Mouse (Mus musculus) limb, embryonic 14.5 days (tissue): ENCODE results near the gene Chn1. TPM values are rescaled to one million over a fixed set of nuclear protein-coding genes. Genes with fewer than 3 reads are reported as not detected.

Experiments used
- ATAC-seq: fragments of 200-750 bp; cut with Nextera tagmentation; 2 replicates; pipeline ENCODE4 v1.8.0; 2017; ENCODE audit warnings: low read depth, moderate number of reproducible peaks, moderate TSS enrichment; ENCODE audit not compliant: low FRiP score
- DNase-seq: peaks from one replicate; pipeline ENCODE4 v3.0.0-alpha.2; 2015; ENCODE audit warnings: low spot score
- H3K27ac ChIP-seq: fragments of 300-500 bp; sonication (generic); replicated peaks from 2 replicates; pipeline ENCODE4 v1.5.1; 2014; ENCODE audit warnings: low read depth, mild to moderate bottlenecking, low read length, moderate library complexity, mixed read lengths
- H3K27me3 ChIP-seq: fragments of 300-500 bp; sonication (generic); 2 replicates; pipeline ENCODE4 v1.6.1; 2014; ENCODE audit warnings: low read length, mixed read lengths; ENCODE audit not compliant: control insufficient read depth, insufficient read depth
- H3K36me3 ChIP-seq: fragments of 300-500 bp; sonication (generic); 2 replicates; pipeline ENCODE4 v1.6.1; 2014; ENCODE audit warnings: mild to moderate bottlenecking, low read length, moderate library complexity, mixed read lengths; ENCODE audit not compliant: control insufficient read depth, insufficient read depth
- H3K4me1 ChIP-seq: fragments of 300-500 bp; sonication (generic); 2 replicates; pipeline ENCODE4 v1.6.1; 2014; ENCODE audit warnings: antibody characterized with exemption, low read length, mixed read lengths; ENCODE audit not compliant: control insufficient read depth, insufficient read depth
- H3K4me2 ChIP-seq: fragments of 300-500 bp; sonication (generic); replicated peaks from 2 replicates; pipeline ENCODE4 v1.6.1; 2014; ENCODE audit warnings: low read depth, mild to moderate bottlenecking, low read length, moderate library complexity; ENCODE audit not compliant: severe bottlenecking
- H3K4me3 ChIP-seq: fragments of 300-500 bp; sonication (generic); replicated peaks from 2 replicates; pipeline ENCODE4 v1.5.1; 2014; ENCODE audit warnings: low read length
- H3K9ac ChIP-seq: fragments of 300-500 bp; sonication (generic); 2 replicates; pipeline ENCODE4 v1.6.1; 2014; ENCODE audit warnings: mild to moderate bottlenecking, low read depth, low read length, moderate library complexity; ENCODE audit not compliant: severe bottlenecking
- H3K9me3 ChIP-seq: fragments of 300-500 bp; sonication (generic); 2 replicates; pipeline ENCODE4 v1.6.1; 2016; ENCODE audit warnings: low read length; ENCODE audit not compliant: control insufficient read depth
- POLR2A ChIP-seq: fragments of 200-500 bp; IDR thresholded peaks from 2 replicates; pipeline ENCODE4 v1.8.0; 2012; ENCODE audit warnings: inconsistent platforms, mild to moderate bottlenecking, moderate library complexity, borderline replicate concordance; ENCODE audit not compliant: insufficient read depth, insufficient read length; ENCODE audit errors: extremely low read depth
- WGBS: fragments of 180-500 bp; shearing (Covaris S2); extraction: QIAGEN DNeasy Blood & Tissue Kit; methylation state at CpG from one replicate; pipeline ENCODE4 v1.1.7; 2014; 5-methylcytosine and 5-hydroxymethylcytosine counted together
- polyA plus RNA-seq, 2 experiments: library from polyadenylated mRNA; depleted of rRNA in 1 of 2; stranded (reverse) in 1 of 2; unstranded in 1 of 2; fragments of >200 nt; fragmentation: Nextera tagmentation in 1 of 2; extraction: Ambion mirVana in 1 of 2; gene quantifications; 2 replicates each; pipeline versions ENCODE4 v1.2.1 to v1.2.3; 2012 to 2014

Chn1 gene
- polyA plus RNA-seq, 2 experiments = 29.3 to 47.8 TPM

DNA sequence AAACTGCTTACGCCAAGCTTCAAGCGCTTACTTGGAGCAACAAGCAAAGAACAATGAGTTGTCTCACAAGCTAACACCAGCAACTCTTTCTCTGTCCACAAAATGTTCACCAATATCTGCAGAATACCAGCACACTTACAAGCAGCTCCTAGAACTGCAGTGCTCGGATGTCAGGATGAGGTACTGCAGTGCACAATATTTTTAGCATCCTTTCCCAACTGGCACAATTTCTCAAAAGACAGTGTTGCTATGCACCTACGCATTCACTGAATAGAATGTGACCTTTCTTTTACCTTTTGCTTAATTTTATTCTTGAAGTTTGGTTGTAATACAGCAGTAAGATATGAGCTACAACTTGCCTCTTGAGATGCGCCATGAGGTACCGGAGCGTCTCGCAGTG lies 160.8 kb downstream of the Chn1 start:
- Histone ChIP-seq H3K36me3 (peaks cover 5% of the 10 kb centered on the region; the same call in 1 of the 2 replicates), H3K9ac (no peak overlapping the region), H3K4me2 (no peak overlapping the region), H3K27ac (no peak overlapping the region), H3K4me1 (0 out of 2 replicates have a peak, but pooled peaks cover 5% of the 10 kb centered on the region), H3K9me3 (no peaks in the 10 kb centered on the region), H3K4me3 (no peak overlapping the region), H3K27me3 (no peaks in the 10 kb centered on the region)
- DNase-seq = no peak
- no peak for ATAC-seq
- WGBS = 95% methylated on average over 8 of the region's 8 CpGs
- TF ChIP-seq POLR2A = no peak

DNA sequence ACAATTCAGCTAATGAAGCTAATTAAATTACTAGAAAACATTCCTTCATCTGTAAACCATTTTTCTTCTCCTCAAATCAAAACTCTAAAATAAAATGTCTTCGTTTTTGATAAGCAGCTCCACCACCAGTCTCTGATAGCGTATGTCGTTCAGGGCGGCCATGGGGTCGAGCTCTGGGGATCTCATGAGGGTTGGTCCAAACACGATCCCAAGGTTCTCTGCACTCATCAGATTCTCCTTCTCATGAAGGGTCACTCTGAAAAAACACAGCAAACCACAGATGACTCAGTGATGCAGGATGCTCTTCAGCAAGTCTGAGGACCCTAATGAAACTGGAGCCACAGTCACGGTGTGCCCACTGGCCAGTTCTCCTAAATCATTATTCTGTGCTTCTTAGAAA lies 162.2 kb downstream of the Chn1 start:
- no peak overlapping the region for H3K4me3 ChIP-seq
- no peaks in the 10 kb centered on the region for H3K9me3 ChIP-seq
- H3K27me3 ChIP-seq = no peaks in the 10 kb centered on the region
- peaks cover 5% of the 10 kb centered on the region; the same call in 1 of the 2 replicates for H3K36me3 ChIP-seq
- no peak for TF ChIP-seq POLR2A
- 86% methylated on average over 7 of the region's 7 CpGs for WGBS
- DNase-seq = no peak
- H3K9ac ChIP-seq = no peak overlapping the region
- no peak for ATAC-seq
- 0 out of 2 replicates have a peak, but pooled peaks cover 3% of the 10 kb centered on the region for H3K4me1 ChIP-seq
- no peak overlapping the region for H3K4me2 ChIP-seq
- no peak overlapping the region for H3K27ac ChIP-seq

DNA sequence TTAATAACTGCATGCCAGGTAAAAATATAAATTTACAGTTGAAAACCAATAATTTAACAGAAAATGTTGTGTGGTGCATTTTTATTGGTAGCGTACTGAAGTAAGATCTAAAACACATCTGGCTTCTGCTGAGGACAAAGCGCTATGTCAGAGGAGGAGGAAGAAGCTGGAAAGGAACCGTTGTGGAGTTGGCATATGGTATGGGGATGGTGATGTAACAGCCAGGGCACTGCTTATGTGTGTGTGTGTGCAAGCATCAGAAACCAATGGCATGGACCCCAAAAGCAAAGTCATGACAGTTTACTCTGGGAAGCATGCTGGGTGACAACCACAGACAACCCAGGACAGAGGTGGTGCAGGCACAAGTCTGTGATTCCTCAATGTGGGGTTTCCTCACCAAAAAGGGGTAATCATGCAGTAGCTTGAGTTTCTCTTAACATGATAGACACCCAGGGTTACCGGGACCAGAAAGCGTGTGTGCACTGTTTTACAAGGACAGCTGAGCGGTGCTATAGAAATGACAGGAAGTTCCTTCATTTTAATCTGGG lies 162.7 kb downstream of the Chn1 start:
- TF ChIP-seq POLR2A = no peak
- H3K27me3 ChIP-seq = no peaks in the 10 kb centered on the region
- H3K4me1 ChIP-seq = 0 out of 2 replicates have a peak, but pooled peaks cover 6% of the 10 kb centered on the region
- peaks cover 5% of the 10 kb centered on the region; the same call in 1 of the 2 replicates for H3K36me3 ChIP-seq
- H3K9me3 ChIP-seq = no peaks in the 10 kb centered on the region
- H3K9ac ChIP-seq = no peak overlapping the region
- DNase-seq (no peak), ATAC-seq (no peak)
- H3K4me2 ChIP-seq = no peak overlapping the region
- WGBS = 73% methylated on average over 6 of the region's 6 CpGs
- no peak overlapping the region for H3K4me3 ChIP-seq
- no peak overlapping the region for H3K27ac ChIP-seq

DNA sequence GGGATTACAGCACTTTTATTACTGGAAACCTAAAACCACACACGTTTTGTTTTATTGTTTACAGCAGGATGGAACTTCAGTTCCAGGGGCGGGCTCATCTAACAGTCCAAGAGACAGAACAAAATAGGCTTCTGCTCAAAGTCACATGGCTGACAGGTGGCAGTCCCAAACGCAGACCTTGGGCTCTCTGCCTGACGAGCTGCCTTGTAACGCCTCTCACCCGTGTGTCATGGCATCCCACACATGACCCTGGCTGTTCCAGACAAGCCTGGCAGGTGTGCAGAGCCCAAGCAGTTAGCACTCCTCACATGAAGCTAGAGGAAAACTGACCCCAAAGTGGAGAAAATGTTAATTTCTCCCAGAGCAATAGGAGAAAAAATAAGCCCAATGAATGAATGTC lies 163.3 kb downstream of the Chn1 start:
- ATAC-seq (no peak), DNase-seq (no peak)
- H3K9me3 ChIP-seq = no peaks in the 10 kb centered on the region
- H3K4me2 ChIP-seq = no peak overlapping the region
- no peaks in the 10 kb centered on the region for H3K27me3 ChIP-seq
- H3K9ac ChIP-seq = no peak overlapping the region
- 0 out of 2 replicates have a peak, but pooled peaks cover 6% of the 10 kb centered on the region for H3K4me1 ChIP-seq
- 38% methylated on average over 6 of the region's 6 CpGs for WGBS
- H3K36me3 ChIP-seq = peaks cover 5% of the 10 kb centered on the region; the same call in 1 of the 2 replicates
- H3K4me3 ChIP-seq = no peak overlapping the region
- no peak overlapping the region for H3K27ac ChIP-seq
- no peak for TF ChIP-seq POLR2A

DNA sequence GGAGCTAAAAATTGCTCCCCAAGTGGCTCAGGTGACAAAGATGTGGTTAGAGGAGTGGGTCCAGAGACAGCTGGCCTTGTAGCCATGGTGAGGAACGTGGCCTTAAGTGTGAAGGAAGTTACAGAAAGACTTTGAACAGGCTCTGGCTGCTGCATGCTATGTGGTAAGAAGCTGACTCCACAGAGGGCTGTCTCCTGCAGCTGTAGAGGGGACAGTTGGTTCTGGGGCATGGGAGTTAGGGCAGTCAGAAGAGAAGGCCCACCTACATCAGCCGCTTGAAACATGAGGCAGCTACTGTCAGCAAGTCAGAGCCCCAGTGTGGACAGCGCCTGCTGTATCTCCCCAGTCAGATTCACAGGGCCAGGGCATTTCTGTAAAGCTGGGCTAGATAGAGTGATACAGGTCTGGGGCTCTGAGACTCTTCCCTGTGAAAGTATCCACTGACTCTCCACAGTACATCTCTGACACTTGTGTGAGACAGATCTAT lies 165.4 kb downstream of the Chn1 start:
- no peak for DNase-seq
- H3K9ac ChIP-seq = no peak overlapping the region
- H3K27me3 ChIP-seq = no peaks in the 10 kb centered on the region
- peaks cover 5% of the 10 kb centered on the region; the same call in 1 of the 2 replicates for H3K36me3 ChIP-seq
- no peak overlapping the region for H3K27ac ChIP-seq
- no peak for ATAC-seq
- no peak for TF ChIP-seq POLR2A
- H3K4me3 ChIP-seq = no peak overlapping the region
- H3K9me3 ChIP-seq = no peaks in the 10 kb centered on the region
- WGBS = 77% methylated on average over 3 of the region's 3 CpGs
- no peak overlapping the region for H3K4me2 ChIP-seq
- H3K4me1 ChIP-seq = 0 out of 2 replicates have a peak, but pooled peaks cover 6% of the 10 kb centered on the region
